Mouse (Mus musculus) hindbrain, embryonic 10.5 days (tissue): ENCODE results near the gene Mogat2. TPM values are rescaled to one million over a fixed set of nuclear protein-coding genes. Genes with fewer than 3 reads are reported as not detected.

Experiments
- DNase-seq: peaks from one replicate; pipeline ENCODE4 v3.0.0-alpha.2; 2017; ENCODE audit warnings: low spot score
- H3K27ac ChIP-seq: fragments of 300-500 bp; sonication (generic); 2 replicates; pipeline ENCODE4 v1.5.1; 2016; ENCODE audit warnings: mild to moderate bottlenecking, moderate library complexity
- H3K27me3 ChIP-seq: fragments of 300-500 bp; sonication (generic); 2 replicates; pipeline ENCODE4 v1.6.1; 2016; ENCODE audit warnings: mild to moderate bottlenecking; ENCODE audit not compliant: poor library complexity, insufficient read depth, severe bottlenecking
- H3K36me3 ChIP-seq: fragments of 300-500 bp; sonication (generic); 2 replicates; pipeline ENCODE4 v1.6.1; 2016; ENCODE audit warnings: mild to moderate bottlenecking, moderate library complexity
- H3K4me1 ChIP-seq: fragments of 300-500 bp; sonication (generic); replicated peaks from 2 replicates; pipeline ENCODE4 v1.6.1; 2016; ENCODE audit warnings: mild to moderate bottlenecking
- H3K4me3 ChIP-seq: fragments of 300-500 bp; sonication (generic); 2 replicates; pipeline ENCODE4 v1.5.1; 2016; ENCODE audit warnings: mild to moderate bottlenecking, moderate library complexity
- H3K9me3 ChIP-seq: fragments of 300-500 bp; sonication (generic); 2 replicates; pipeline ENCODE4 v1.6.1; 2016; ENCODE audit warnings: mild to moderate bottlenecking, moderate library complexity
- WGBS: fragments of 180-500 bp; shearing (Covaris S2); methylation state at CpG from one replicate; pipeline ENCODE4 v1.1.7; 2016; 5-methylcytosine and 5-hydroxymethylcytosine counted together
- polyA plus RNA-seq: library from polyadenylated mRNA; unstranded; fragments of >200 nt; fragmentation: Nextera tagmentation; extraction: Ambion mirVana; gene quantifications from 2 replicates; pipeline ENCODE4 v1.2.1, GENCODE M21; 2016

The Mogat2 gene
- polyA plus RNA-seq, 1 experiment from 2014 or later, result 21.2 TPM

- 93% methylated on average over 3 of the region's 3 CpGs for WGBS
These were observed 53.0 kb downstream of the Mogat2 start for GRCm38 (mm10) chr7:99185405-99185804.

DNA sequence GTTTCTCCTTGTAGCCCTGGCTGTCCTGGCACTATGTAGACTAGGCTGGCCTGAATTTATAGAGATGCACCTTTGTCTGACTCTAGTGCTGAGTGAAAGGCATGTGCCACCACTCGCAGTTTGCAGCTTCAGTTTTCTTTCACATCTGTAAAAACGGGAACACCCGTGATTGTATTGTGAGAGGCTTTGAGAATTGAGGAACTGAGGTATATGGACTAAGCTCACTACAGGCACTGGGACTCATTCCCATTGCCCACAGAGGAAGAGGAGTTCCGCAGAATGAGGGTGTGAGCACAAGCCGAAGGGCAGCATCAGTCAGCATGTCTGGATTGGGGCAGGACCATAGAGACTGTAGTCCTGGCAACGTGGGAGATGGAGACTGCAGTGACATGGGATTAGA, 54.7 kb downstream of the Mogat2 start:
- Histone ChIP-seq H3K27me3 (peaks cover 27% of the 10 kb centered on the region), H3K36me3 (no peaks in the 10 kb centered on the region), H3K27ac (0 out of 2 replicates have a peak overlapping the region, but pooled peaks have one; percentile 97), H3K4me3 (no peak overlapping the region), H3K4me1 (peaks cover 25% of the 10 kb centered on the region), H3K9me3 (no peaks in the 10 kb centered on the region)
- no peak for DNase-seq
- WGBS, result 68% methylated on average over 6 of the region's 6 CpGs

More at GRCm38 (mm10) chr7:99185405-99185804, 53.0 kb downstream of the Mogat2 start:
- Histone ChIP-seq H3K4me3 (no peak overlapping the region), H3K27me3 (peaks cover 27% of the 10 kb centered on the region), H3K9me3 (no peaks in the 10 kb centered on the region), H3K4me1 (peaks cover 25% of the 10 kb centered on the region), H3K27ac (no peak overlapping the region), H3K36me3 (no peaks in the 10 kb centered on the region)
- DNase-seq, result no peak

- peak within 1 kb of the TSS; percentile 97 for H3K27ac ChIP-seq
- under 1% methylated on average over 63 of the region's 63 CpGs for WGBS
- H3K27me3 ChIP-seq, result peaks cover 27% of the 10 kb centered on the region
These were observed 55.8 kb downstream of the Mogat2 start, which contains the start of gene Dgat2 for GRCm38 (mm10) chr7:99182432-99183172. Gene Dgat2, minus strand, starts transcription at chr7:99182719.

GRCm38 (mm10) chr7:99181619-99182431, 56.6 kb downstream of the Mogat2 start:
- Histone ChIP-seq H3K27ac (peak overlapping the region; percentile 97), H3K27me3 (peaks cover 27% of the 10 kb centered on the region), H3K4me1 (peaks cover 40% of the 10 kb centered on the region), H3K9me3 (no peaks in the 10 kb centered on the region), H3K36me3 (no peaks in the 10 kb centered on the region), H3K4me3 (peak overlapping the region; percentile 67)
- DNase-seq, result no peak
- WGBS, result 22% methylated on average over 14 of the region's 14 CpGs

More at GRCm38 (mm10) chr7:99182432-99183172, 55.8 kb downstream of the Mogat2 start, which contains the start of gene Dgat2:
- Histone ChIP-seq H3K4me3 (peak within 1 kb of the TSS; percentile 67), H3K4me1 (peaks cover 32% of the 10 kb centered on the region), H3K9me3 (no peaks in the 10 kb centered on the region), H3K36me3 (no peaks in the 10 kb centered on the region)
- DNase-seq, result peak; percentile 93

DNA sequence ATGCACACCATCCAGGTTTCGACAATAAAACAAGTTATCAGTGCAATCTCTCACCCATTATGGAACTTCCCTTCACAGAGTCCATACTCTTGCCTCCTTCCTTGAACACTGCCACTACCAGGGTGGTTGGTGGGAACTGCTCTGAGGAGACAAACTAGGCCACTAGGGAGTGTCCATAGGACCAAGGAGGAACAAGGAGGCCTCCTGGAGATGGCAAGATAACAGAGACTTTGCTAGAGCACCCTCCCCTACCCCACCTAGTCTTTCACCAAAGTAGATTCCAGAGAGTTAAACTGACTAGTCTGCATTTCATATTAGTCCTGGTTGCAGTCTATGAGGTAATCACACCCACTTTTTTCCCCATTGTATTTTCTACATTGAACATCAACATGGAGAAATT, 58.3 kb downstream of the Mogat2 start:
- H3K36me3 ChIP-seq, result no peaks in the 10 kb centered on the region
- 85% methylated on average over 1 of the region's 1 CpGs for WGBS

DNA sequence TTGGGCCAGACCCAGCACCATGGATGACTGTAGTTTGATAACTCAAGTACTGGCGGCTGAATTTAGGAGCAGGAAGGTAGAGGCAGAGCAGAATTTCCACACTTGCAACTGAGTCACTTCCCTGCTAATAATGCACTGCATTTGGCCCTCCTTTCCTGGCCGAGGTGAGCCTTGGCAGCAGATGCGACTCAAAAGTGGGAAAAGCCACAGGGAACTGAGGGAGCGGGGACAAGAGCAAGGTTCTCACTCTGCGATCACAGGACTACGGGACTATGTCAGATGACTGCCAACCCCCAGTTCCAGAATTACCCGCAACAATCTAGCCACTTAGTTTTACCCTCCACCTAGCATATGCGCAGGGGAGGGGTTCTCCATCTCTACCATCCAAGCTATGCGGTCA, 59.1 kb downstream of the Mogat2 start:
- no peaks in the 10 kb centered on the region for H3K9me3 ChIP-seq
- H3K4me3 ChIP-seq, result no peak overlapping the region
- peaks cover 42% of the 10 kb centered on the region for H3K4me1 ChIP-seq
- no peak overlapping the region for H3K27ac ChIP-seq
- 95% methylated on average over 9 of the region's 9 CpGs for WGBS
- H3K27me3 ChIP-seq, result peaks cover 22% of the 10 kb centered on the region
- DNase-seq, result no peak
- no peaks in the 10 kb centered on the region for H3K36me3 ChIP-seq

More for the DNA sequence above, 58.3 kb downstream of the Mogat2 start:
- peaks cover 24% of the 10 kb centered on the region for H3K27me3 ChIP-seq
- H3K4me1 ChIP-seq, result peaks cover 42% of the 10 kb centered on the region
- no peak for DNase-seq
- no peaks in the 10 kb centered on the region for H3K9me3 ChIP-seq
- H3K27ac ChIP-seq, result no peak overlapping the region
- H3K4me3 ChIP-seq, result no peak overlapping the region

DNA sequence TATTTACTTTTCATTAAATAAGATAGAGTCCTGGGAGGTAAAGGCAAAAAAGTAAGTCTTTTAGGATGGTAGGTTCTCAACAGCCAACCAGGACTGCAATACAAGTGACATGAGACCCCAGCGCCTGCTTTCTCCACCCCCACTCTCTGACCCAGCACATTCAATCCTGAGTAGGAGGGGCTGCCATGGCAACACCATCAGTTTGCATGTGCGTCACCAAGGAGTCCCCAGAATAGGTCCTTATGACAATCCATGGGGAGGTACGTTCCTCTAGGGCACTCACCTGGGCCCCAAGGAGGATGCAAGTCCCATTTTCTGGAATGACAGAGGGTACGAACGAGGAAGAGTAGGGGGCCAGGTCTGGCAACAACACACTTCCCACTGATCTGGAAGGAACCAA, 61.0 kb downstream of the Mogat2 start:
- Histone ChIP-seq H3K9me3 (no peaks in the 10 kb centered on the region), H3K27ac (no peak overlapping the region)
- WGBS, result 60% methylated on average over 5 of the region's 5 CpGs

GRCm38 (mm10) chr7:99175666-99176065, 62.8 kb downstream of the Mogat2 start:
- WGBS, result 93% methylated on average over 9 of the region's 9 CpGs
- Histone ChIP-seq H3K27me3 (no peaks in the 10 kb centered on the region), H3K4me1 (peaks cover 21% of the 10 kb centered on the region), H3K9me3 (no peaks in the 10 kb centered on the region), H3K4me3 (no peak overlapping the region), H3K36me3 (no peaks in the 10 kb centered on the region), H3K27ac (no peak overlapping the region)
- DNase-seq, result no peak

More for the DNA sequence above, 61.0 kb downstream of the Mogat2 start:
- peaks cover 13% of the 10 kb centered on the region for H3K27me3 ChIP-seq
- DNase-seq, result no peak
- H3K4me1 ChIP-seq, result peaks cover 31% of the 10 kb centered on the region
- no peaks in the 10 kb centered on the region for H3K36me3 ChIP-seq
- no peak overlapping the region for H3K4me3 ChIP-seq

DNA sequence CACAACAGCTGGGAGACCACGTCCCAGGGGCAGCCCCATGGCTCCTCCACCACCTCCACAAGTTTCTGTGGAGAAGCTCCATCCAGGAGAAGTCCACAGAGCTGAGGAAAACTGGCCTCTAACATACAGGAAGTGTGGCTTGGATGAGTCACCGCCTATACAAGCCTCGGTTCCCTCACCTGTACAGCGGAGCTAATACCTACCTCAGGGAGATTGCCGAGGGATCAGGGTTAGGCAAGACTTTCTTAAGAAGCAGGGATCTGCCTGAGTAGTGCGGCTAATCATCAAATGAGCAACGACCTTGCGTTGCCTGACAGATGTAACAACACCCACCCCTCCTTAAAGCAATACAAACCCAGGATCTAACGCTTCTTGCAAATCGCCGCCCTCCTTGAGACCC, 63.3 kb downstream of the Mogat2 start:
- no peaks in the 10 kb centered on the region for H3K9me3 ChIP-seq
- no peaks in the 10 kb centered on the region for H3K27me3 ChIP-seq
- no peak overlapping the region for H3K4me3 ChIP-seq
- H3K4me1 ChIP-seq, result peaks cover 19% of the 10 kb centered on the region
- no peak for DNase-seq
- no peaks in the 10 kb centered on the region for H3K36me3 ChIP-seq
- H3K27ac ChIP-seq, result no peak overlapping the region
- 89% methylated on average over 11 of the region's 11 CpGs for WGBS

DNA sequence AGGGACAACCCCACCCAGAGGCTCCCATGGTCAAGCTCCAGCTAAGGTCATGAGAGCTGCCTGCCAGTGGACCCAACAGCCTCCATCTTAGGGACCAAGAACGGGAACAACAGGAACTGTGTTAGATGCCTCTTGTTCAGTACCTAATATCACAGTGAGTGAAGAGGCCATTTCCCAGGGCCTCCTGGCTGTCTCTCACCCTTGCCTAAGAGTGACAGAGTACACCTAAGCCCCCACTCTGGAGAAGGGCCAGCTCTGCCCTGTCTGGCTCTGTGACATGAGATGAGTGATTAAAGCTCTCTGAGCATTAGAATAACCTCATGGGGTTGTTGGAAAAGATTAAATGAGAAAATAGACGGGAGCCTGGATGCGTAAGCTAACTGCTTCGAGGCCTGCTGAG, 64.4 kb downstream of the Mogat2 start:
- 93% methylated on average over 4 of the region's 4 CpGs for WGBS
- Histone ChIP-seq H3K4me1 (peaks cover 19% of the 10 kb centered on the region), H3K4me3 (no peak overlapping the region), H3K27ac (no peak overlapping the region), H3K27me3 (no peaks in the 10 kb centered on the region), H3K36me3 (no peaks in the 10 kb centered on the region), H3K9me3 (no peaks in the 10 kb centered on the region)
- no peak for DNase-seq

DNA sequence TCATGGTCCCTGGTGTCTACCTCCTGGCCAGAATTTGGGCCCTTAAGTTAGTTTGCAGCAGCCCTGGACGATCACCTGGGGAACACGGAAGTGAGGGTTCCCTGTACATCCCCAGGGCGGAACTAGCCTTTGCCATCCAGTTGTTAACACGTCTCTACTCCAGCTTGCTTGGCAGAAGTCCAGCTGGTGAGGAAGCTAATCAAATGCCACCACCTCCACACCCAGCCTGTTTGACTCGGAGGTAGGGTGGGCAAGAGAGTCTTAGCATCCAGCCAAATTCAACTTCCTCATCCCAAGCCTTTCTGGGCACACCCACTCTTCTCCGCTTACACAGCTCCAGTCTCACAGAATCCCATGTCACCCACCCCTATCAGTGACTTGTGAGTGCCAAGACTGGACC, 65.5 kb downstream of the Mogat2 start:
- Histone ChIP-seq H3K27me3 (no peaks in the 10 kb centered on the region), H3K9me3 (no peaks in the 10 kb centered on the region), H3K4me1 (peaks cover 15% of the 10 kb centered on the region), H3K36me3 (no peaks in the 10 kb centered on the region), H3K27ac (no peak overlapping the region), H3K4me3 (no peak overlapping the region)
- DNase-seq, result no peak
- 89% methylated on average over 6 of the region's 6 CpGs for WGBS

DNA sequence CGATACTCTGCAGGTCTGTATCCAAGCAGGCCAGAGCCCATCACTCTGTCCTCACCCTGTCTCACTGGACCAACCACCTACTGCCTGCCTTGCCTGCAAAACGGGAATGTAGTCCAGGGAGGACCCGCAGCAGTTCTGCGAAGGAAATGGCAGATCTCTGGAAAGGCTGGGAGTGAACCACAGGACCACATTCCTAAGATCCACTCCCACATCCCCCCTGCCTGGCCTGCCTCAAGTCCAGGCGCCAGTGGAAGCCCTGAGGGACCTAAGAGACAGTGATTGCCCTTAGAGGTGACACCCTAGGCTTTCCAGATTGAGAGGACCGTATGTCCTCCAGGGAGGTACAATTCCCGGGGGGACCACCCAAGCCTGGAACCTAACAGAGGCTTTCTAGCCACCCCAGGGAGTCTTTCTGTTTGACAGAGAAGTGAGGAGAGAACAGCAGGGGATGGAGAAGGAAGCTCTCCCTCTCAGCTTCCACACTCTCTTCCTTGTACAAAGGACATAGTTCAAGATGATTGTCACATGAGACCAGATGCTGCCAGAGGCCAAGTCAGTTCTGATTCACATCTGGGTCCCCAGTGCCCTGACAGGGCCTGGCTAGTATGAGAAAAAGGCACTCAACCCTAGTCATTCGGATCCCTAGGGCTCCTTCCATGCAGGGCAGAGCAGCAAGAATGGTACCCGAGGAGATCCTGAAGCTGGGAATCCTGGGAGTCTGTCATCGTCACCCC, 66.5 kb downstream of the Mogat2 start:
- WGBS, result 66% methylated on average over 10 of the region's 10 CpGs
- Histone ChIP-seq H3K36me3 (no peaks in the 10 kb centered on the region), H3K27me3 (no peaks in the 10 kb centered on the region), H3K4me1 (peaks cover 7% of the 10 kb centered on the region), H3K27ac (0 out of 2 replicates have a peak overlapping the region, but pooled peaks have one; percentile 9), H3K4me3 (no peak overlapping the region), H3K9me3 (no peaks in the 10 kb centered on the region)
- DNase-seq, result no peak
